Mouse (Mus musculus) induced T-regulatory cell, adult 2 months (primary cell): Measurements from ENCODE around the gene Tmem160.

Source experiments
- DNase-seq: peaks from one replicate; pipeline ENCODE4 v3.0.0-alpha.2; 2012; ENCODE audit warnings: low read depth

Gene Tmem160

DNA sequence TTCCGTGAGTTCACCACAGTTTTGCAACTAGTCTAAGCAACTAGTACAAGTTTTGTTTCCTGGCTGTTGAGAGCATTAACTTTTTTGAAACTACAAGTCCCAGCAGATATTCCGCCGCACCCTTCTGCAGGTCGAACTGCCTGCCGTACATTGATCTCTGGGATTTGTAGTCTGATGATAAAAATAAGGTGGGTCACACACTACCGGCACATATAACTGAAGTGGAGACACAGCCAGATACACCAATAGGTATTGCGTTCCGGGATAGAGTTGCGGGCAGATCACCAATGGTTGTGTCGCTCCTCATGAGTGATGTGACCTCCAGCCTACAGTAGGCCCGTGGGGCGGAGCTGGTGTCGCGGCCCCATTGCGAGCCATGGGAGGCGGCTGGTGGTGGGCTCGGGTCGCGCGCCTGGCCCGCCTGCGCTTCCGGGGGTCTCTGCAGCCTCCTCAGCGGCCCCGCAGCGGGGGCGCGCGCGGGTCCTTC lies at the start of gene Tmem160:
TSS of gene Tmem160 (plus strand) at position 193 of the 487 bp plus-strand sequence.
- DNase-seq = peak; percentile 94

DNA sequence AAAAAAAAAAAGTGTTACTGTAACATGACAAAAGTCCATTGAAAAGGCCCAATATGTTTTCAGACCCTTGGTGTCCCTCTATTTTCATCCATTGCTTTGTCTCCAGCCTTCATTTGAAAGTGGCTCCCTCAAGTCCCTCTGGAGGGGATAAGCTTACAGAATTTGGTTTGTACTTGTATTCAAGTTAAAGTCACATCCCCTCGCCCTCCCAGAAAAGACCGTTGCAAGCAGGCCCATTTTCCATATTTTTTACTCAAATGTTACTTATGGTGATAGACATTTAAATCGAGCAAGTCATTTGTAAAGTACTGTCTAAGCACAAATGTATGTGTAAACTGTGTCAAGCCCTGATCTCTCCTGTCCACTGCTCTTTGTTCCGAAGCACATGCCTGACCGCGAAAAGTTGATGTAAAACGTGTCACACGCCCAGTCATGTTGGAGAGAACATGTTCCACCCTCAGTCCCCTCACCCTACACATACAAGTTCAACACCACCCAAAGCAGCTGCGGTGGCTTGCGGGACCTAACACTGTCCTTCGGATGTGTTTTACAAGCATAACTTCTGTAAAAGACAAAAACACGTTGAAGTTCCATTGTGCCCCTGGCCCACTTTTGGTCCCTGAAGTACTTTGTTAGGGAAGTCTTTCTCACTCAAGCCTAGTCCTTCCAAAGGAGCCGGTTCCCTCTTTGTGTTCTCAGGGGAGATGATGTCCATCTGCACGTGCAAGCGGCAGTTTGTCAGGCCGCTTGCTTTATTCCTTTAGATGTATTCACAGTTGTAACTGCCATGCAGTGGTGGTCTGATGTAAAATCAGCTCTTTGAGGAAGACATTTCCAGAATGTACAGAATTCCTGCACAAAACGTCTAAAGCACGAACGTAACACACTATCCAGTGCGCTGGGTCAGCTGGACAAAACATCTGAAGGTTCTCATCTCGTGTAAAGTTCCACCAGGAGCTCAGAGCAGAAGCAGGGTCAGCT lies 49.3 kb upstream of the Tmem160 start:
- peak; percentile 73 for DNase-seq

DNA sequence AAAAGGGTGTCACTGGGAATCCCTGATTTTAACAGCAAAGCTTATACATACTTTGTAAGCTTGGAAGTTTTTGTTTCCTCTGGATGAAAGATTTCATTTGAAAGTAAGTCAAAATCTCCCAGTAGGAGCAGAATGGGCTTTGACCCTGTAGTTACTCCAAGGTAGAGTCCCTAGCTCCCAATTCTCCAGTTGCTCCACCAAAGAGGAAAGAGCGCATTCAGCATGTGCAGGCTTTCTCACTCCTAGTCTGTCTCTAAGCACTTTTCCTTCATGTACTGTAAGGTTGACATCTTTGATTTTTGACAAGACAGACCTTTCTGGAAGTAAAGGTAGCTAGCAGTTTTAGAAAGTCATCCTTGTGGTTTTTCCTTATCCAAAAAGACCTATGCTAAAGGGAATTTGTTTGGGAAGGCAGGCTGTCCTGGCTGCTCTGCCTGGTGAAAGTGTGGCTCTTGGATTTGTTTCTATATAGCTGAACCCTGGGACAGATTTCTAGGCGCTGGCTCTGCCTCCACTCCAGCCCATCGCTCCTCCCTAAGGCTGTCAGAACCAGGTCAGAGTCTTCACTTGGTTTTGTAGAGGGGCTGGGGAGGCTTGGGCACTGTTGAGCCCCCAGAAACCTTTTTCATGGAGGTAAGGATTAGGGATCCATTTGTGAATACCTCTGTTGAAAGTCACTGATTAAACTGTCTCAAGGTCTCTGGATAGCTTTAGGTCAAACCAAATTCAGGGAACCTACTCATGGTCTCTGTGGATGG lies 48.1 kb upstream of the Tmem160 start:
- DNase-seq = no peak

DNA sequence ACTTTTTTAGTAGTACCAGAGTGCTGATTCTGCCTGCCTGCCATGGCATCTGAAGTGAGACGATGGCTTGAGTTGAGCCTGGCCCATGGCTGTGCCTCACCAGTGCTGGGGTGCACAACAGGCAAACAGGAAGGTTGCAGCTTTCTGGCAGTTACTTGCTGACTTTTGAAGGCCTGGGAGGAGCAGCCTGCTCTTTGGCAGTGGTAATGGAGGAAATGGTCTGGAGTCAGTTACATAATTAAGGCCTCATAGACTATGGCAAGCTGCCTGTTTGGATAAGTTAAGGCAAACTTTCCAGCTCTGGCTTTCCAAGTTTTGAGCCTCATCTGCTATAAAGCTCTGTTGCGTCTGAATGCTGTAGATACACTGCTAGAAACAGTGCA lies 47.5 kb upstream of the Tmem160 start:
- DNase-seq = no peak

DNA sequence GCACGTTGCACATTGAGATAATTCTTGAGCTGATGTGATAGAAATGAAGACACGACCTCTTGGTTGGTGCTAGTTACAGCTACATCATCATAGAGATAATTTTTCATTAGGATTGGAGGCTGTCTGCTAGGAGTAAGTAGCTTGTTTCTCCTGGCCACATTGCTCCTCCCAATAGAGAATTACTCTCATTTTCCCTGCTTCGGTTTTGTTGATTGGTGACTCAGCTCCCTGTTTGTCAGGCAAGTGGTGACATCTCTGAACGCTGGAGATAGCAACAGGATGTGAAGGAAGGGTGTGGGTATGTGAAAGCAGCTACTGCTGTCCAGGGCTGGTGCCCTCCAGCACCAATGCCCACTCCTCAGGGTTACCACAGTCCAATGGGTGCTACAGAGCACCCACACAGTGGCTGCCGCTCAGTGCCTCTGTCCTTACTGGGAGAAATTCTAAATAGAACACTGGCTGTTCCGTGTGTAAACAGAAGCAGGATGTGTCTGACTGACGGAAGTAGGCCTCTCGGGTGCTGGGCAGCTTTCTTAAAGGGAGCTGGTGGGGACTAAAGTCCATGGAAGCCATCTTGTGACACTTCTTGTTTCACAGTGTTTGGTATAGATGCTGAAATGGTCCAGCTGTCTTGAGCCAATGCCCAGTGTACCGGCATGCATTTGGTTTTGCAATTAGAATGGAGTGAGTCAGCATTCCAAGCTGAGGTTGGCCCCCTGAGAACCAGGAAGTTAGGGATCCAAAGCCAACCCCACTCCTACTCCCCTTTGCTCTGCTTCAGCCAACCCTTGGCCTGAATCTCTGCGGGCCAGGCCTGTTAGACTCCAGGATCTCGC lies 46.8 kb upstream of the Tmem160 start:
- peak; percentile 89 for DNase-seq

DNA sequence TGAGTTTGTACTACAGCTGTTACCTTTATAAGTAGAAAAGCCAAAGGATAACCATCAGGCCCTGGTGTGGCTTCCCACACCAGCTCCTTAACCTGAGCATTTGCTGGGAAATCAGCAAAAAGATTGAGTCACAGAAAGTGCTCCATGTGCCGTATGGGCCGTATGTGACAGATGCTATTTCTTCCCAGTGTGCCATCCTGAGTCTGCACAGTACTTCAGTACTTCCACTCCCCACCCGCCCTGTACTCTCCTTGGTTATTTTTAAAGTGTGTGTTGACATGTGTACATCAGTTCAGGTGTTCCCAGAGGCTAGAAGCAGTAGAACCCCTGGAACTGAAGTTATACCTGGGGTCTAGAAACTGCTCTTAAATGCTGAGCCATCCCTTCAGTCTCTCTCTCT lies 45.6 kb upstream of the Tmem160 start:
- DNase-seq = no peak

DNA sequence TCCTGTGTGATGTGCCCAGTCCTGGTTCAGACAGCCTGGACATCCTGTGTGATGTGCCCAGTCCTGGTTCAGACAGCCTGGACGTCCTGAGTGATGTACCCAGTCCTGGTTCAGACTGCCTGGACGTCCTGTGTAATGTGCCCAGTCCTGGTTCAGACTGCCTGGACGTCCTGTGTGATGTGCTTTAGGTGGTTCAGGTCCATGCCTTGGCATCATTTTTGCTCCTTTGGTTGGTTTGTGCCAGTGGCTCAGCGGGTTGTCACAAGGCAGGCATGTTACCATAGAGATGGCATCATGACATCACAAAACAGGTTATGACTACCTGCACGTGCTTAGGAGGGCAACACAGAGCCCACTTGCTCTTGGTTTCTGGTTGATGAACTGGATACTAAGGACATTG lies 41.5 kb upstream of the Tmem160 start:
- no peak for DNase-seq

DNA sequence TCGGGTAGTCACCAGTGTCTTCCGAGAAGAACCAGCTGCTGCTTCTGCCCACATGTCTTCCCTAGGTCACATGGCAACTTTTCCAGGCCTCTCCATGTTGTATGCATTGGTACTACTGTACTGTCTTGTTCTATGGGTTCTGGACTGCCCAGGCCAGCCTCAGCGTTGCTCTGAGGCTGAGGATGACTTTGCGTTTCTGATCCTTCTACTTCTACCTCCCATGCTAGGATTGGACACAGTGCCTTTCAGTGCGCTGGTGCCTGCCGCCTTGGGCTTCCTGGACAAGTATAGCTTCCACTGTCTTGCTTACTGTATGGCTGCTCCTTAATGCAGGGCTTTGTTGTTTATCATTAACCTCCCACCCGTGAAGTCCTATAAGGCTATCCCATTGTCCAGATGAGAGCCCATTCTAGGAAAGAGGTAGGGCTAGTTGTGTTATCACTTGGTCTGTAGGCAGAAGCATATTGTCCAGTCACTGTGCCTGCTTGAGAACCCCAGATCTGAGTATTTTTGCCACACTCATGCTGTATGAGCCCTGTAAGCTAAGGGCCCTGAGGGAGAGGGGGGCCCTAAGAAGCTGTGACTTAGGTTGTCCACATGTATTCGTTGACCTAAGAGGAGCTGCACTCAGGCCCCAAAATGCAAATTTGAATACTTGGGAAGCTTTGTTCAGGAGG lies 40.2 kb upstream of the Tmem160 start:
- DNase-seq = no peak

DNA sequence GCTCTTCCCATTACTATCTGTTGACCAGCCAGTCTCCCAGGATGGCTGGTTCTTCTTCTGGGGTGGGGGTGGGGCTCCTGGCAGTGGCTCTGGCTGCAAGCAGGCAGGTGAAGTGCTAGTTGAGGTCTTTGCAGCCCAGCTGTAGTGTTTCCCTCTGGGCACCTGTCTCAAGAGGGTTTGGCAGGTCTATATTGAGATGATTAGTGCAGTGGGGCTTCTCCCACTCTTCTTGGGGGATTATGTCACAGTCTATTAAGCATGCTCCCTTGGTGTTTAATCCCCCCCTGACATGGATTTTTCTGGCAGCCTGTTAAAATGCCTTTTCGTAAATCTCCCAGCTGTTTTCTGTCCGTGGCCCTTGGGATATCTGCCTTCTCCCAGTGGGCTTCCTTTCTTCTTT lies 39.6 kb upstream of the Tmem160 start:
- DNase-seq = no peak

DNA sequence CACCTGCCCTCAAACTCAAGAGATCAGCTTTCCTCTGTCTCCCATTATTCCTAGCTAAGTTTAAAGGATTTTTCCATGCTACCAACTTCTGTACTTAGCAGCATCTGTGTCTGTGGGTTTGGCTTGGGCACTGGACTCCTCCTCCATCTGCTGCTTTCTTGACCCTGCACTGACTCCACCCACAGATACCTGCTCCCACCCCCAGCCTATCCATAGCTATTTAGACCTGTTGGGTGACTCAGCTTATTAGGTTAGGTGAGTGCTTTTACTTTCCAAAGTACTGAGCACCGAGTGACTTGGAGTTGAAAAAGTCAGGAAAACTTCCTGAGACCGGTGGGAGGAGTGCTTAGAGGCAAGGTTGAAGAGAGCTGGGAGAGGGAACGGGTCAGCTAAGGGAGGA lies 37.2 kb upstream of the Tmem160 start:
- DNase-seq = no peak

DNA sequence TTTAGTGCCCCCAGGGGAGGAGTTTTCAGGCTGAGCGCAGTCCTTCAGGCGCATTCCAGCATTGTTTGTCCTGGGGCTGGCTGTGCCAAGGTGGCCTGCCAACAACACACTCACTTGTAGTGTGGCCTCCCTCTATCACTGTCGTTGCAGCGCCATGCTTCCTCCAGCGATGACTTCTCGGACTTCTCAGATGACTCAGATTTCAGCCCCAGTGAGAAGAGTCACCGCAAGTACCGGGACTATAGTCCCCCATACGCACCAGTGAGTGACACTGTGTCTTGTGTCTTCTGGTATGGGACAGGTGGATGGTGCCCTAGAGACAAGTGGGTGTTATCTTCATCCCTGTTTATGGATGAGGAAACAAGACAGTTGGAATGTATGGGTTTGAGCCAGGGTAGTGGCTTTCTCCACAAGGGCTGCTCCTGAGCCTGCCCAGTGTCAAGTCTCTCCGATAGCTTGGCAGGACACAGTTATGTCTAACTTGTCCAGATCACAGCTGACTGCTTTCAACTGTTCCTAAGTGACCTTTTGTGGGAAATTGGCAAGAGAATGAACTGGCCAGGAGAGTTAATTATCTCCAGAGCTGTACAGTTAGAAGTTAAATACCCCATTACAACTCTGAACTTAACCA lies 35.3 kb upstream of the Tmem160 start:
- no peak for DNase-seq

DNA sequence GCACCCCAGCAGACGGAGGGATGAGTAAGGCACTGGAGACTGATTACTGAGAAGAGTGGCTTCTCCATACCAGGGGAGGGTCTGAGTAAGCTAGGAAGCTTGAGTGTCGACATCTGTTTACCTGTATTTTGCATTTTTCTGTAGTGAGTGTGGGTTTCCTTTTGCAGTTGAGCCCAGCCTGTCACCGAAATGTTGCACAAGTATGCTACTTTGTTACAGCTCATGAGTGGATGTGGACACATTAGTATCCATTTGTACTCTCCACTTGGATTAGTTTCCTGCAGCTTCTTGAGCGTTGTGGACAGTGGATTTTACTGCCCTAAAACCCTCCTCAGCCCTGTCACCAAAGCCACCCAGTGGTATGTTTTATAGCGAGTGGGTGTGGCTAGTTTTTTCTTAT lies 33.9 kb upstream of the Tmem160 start:
- peak; percentile 39 for DNase-seq

DNA sequence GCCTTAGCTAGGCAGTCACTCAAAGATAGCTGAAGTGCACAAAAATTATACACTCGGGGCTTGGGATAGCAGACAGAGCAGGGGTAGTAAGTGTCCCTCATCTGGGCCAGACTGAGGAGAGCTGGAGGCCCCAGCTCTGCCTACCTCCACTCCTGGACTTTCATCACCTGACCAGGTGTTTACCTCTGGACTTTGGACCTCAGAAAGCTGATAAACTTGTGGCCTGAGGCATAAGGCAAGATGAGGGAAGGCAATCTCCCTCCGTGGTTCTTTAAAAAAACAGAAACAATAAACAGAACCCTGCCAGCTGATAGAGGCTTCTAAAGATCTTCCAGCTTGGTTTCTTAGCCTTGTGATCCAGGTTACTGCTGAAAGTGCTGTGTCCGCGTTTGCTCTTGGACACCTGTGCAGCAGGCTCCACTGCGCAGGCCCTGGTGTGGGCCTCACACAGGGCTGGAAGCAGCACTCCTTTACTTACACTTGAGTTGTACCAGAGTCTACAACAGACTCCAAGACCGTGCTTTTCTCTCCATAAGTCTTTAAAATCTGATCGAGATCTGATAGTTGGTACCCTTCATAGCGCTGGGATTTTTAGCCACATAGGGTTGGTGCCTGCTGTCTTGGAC lies 32.0 kb upstream of the Tmem160 start:
- no peak for DNase-seq

DNA sequence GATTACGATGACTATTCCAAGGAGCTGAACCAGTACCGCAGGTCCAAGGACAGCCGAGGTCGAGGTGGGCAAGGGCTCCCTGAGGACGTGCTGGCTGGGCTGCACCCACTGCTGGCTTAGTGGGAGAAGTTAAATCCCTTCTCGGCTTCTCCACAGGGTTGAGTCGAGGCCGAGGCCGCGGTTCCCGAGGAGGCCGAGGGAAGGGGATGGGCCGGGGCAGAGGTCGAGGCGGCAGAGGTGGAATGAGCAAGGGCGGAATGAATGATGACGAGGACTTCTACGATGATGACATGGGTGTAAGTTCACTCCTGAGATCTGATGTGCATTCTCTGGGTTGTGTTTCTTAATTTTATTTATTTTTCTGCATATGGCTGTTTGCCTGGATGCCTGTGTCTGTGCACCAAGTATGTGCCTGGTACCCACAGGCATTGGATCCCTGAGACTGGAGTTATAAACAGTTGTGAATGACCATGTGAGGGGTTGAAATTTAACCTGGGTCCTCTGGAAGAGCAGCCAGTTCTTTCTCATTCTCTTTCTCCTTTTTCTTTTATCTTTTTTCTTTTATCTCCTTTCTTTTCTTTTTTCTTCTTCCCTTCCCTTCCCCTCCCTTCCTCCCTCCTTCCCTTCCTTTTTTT lies 30.2 kb upstream of the Tmem160 start:
- no peak for DNase-seq

DNA sequence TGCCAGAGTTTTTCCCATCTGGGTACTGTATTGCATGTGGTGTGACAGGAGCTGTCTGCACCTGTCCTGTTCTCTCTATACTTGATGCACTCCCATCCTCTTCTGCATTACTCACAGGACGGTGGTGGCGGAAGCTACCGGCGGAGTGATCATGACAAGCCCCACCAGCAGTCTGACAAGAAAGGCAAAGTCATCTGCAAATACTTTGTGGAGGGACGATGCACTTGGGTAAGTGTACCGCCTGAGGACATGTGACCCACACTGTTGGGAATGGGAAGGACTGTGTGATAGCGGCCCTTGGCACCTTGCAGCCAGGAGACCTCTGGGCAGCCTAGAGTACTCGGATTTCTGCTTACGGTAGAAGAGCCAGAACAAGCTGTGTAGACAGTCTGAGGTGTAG lies 28.8 kb upstream of the Tmem160 start:
- no peak for DNase-seq

DNA sequence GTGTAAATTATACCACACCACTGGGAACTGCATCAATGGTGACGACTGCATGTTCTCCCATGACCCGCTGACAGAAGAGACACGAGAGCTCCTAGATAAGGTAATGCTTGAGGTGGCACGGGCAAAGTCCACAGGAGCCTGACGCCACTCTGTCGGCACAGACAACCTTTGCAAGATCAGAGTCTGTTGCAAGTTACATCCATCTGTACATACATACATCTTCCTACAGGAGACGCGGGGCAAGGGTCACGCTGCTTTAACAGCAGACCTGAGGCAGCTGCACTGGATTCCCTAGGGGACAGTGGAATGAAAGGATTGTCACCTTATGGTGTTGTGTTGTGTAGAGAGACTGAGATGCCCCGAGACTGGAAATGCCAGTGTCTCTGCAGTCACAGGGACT lies 26.9 kb upstream of the Tmem160 start:
- no peak for DNase-seq

DNA sequence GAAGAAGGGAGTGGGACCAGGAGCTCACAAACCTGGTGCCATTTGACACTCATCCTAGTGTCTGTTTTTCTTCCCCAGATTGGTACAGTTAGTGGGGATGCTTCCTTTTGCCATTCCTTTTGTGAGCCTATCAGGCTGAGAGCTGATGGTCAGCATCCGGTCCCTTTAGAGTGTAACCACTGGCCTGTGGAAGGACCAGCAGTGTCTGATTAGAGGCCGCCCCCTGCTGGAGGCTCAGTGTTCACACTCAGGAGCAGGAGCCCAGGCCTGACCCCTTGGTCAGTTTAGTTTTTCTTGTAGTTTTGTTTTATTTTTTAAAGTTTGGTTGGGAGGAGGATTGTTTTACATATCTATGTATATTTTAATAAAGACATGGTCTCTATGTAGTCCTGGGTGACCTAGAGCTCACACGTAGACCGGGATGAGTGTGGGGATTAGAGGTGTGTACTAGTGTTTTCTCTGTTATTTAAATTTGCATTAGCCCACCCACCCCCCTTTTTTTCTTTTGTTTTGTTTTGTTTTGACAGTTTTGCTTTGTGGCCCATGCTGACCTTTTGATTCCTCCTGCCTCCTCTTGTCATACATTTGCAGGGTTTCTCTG lies 26.4 kb upstream of the Tmem160 start:
- DNase-seq = peak; percentile 78

DNA sequence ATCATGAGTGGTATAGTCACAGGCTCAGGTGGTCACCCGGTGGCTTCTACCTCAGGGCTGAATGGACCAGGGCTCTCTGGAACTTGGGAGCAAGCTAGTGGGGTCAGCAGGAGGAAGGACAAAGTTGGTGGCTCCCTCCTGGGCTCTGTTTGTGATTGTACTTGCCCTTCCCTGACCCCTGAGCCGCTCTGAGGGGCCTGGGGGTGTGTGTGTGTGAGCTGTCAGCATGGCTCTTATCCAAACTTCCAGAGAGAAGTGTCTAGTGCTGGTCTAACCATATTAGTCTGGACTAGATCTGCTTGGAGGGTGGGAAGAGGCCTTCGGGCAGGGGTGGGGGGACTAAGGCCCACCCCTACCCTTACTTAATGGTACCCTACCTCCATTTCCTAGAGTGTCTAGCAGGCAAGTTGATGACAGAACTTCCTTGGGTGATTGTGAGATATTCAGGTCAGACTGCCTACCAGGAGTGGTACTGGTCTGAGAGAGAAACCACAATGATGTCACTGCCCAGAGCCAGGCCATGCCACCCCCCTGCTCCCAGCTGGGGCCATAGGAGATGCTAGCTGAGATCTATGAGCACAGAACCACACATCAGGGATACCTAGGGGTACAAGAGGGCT lies 19.1 kb upstream of the Tmem160 start:
- DNase-seq = no peak

DNA sequence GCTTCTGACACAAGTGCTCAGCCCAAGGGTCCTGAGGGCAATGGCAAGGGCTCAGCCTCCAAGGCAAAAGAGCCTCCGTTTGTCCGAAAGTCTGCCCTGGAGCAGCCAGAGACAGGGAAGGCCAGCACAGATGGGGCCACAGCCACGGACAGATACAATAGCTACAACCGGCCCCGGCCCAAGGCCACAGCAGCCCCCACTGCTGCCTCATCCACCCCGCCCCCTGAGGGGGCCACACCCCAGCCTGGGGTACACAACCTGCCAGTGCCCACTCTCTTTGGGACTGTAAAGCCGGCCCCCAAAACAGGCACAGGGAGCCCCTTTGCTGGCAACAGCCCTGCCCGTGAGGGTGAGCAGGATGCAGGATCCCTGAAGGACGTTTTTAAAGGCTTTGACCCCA lies 17.5 kb upstream of the Tmem160 start:
- no peak for DNase-seq
